Mouse (Mus musculus) T-helper 1 cell (primary cell): ENCODE data around the gene Celf5.

ENCODE experiments used
- in situ Hi-C: fragments of 300-600 bp; cut with MboI, MseI; formaldehyde crosslinking; loops from one replicate; pipeline ENCODE4 v1.15.1; 2025; ENCODE audit warnings: high pct_unique_total_duplicates

Celf5 gene

GRCm38 (mm10) chr10:81497401-81498270, 15.1 kb upstream of the Celf5 start:
- in situ Hi-C loops = no loop called here

- in situ Hi-C loops = no loop called here
Measured at GRCm38 (mm10) chr10:81496969-81497368, 14.5 kb upstream of the Celf5 start.

GRCm38 (mm10) chr10:81496264-81496901, 13.9 kb upstream of the Celf5 start, which contains the start of gene Ncln:
Ncln (minus strand) TSS chr10:81496392.
- in situ Hi-C loops = no loop called here

GRCm38 (mm10) chr10:81495616-81496263, 13.2 kb upstream of the Celf5 start:
- in situ Hi-C loops = no loop called here

GRCm38 (mm10) chr10:81495151-81495550, 12.6 kb upstream of the Celf5 start:
- in situ Hi-C loops = no loop called here

- in situ Hi-C loops = no loop called here
Measured at GRCm38 (mm10) chr10:81494260-81495041, 11.9 kb upstream of the Celf5 start.

GRCm38 (mm10) chr10:81493601-81494220, 11.2 kb upstream of the Celf5 start:
- in situ Hi-C loops = no loop called here

- in situ Hi-C loops = no loop called here
Measured at GRCm38 (mm10) chr10:81492606-81493240, 10.2 kb upstream of the Celf5 start.

- in situ Hi-C loops = no loop called here
Measured at GRCm38 (mm10) chr10:81491018-81491417, 8.5 kb upstream of the Celf5 start.

GRCm38 (mm10) chr10:81489941-81490340, 7.4 kb upstream of the Celf5 start:
- in situ Hi-C loops = no loop called here

- in situ Hi-C loops = no loop called here
Measured at GRCm38 (mm10) chr10:81488081-81488480, 5.6 kb upstream of the Celf5 start.

- in situ Hi-C loops = no loop called here
Measured at GRCm38 (mm10) chr10:81486496-81486895, 4.0 kb upstream of the Celf5 start.

- in situ Hi-C loops = no loop called here
Measured at GRCm38 (mm10) chr10:81485479-81486018, 3.0 kb upstream of the Celf5 start.

GRCm38 (mm10) chr10:81485060-81485449, 2.5 kb upstream of the Celf5 start:
- in situ Hi-C loops = no loop called here

- in situ Hi-C loops = no loop called here
Measured at GRCm38 (mm10) chr10:81484441-81485059, 2.0 kb upstream of the Celf5 start.

GRCm38 (mm10) chr10:81483983-81484382, 1.5 kb upstream of the Celf5 start:
- in situ Hi-C loops = no loop called here

GRCm38 (mm10) chr10:81481605-81482532, 640 bp downstream of the Celf5 start:
- in situ Hi-C loops = no loop called here

- in situ Hi-C loops = no loop called here
Measured at GRCm38 (mm10) chr10:81474461-81474860, 8.0 kb downstream of the Celf5 start.

- in situ Hi-C loops = no loop called here
Measured at GRCm38 (mm10) chr10:81473003-81473451, 9.5 kb downstream of the Celf5 start.
